Mouse (Mus musculus) T-helper 2 cell (primary cell): ENCODE data around the gene Stambp.

ENCODE experiments used
- in situ Hi-C: fragments of 300-600 bp; cut with MboI, MseI; formaldehyde crosslinking; loops from one replicate; pipeline ENCODE4 v1.15.1; 2025; ENCODE audit warnings: high pct_unique_total_duplicates

Gene Stambp

DNA sequence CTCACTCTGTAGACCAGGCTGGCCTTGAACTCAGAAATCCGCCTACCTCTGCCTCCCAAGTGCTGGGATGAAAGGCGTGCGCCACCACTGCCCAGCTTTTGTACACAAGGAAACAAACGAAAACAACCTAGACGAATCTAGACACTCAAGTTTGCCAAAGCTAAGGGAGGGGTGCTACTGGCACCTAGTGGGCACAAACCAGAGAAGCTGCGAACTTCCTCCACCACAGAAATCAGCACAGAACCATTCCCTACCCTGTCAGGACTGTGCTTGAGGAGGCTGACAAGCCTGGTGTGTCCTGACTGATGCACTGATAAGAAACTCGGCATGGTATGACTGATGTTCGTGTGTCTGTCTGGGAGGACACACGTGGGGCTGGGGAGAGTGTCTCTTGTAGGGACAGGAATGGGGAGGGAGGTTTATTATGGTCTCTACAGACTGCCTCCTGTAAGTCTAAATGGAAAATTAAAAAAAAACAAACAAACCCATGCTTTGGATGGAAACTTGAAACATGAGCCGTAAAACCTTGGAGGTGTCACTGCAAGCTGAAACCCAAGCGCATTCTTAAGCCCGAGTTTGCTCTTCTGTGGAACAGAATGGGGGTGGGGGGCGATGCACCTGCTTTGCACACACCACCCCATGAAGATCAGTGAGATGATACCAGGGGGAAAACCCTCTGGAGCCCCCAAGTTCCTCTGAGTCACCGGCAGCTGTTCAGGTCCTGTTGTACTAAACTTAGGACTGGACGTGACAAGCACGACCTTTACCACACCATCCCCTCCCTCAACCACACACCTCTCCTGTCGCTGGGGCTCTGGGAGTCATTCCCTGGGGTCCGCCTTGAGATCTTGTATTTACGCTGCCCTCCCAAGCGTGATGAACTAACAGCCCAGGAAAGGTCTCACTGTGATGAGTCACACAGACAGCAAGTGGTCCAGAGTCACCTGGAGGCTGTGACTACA is 3.3 kb downstream of the Stambp start:
- in situ Hi-C loops: no loop called here

DNA sequence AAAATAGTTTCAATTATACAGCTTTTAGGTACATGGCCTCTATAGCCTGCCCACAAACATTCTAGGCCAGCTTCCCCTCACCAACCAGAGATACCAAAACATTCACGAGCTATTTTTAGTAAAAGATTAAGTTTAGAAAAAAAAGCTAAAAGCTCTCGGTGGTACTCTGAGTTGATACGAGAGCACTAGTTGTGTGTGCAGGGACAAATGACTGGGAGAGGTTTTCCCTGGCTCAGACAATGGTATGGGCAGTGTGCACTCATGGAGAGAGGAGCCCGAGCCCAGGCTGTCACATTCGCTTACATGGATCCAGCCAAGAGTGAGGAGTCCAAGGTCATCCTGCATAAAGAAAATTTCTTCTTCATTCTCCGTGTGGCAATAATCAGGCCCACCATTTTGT is 16.6 kb downstream of the Stambp start:
- in situ Hi-C loops: no loop called here

DNA sequence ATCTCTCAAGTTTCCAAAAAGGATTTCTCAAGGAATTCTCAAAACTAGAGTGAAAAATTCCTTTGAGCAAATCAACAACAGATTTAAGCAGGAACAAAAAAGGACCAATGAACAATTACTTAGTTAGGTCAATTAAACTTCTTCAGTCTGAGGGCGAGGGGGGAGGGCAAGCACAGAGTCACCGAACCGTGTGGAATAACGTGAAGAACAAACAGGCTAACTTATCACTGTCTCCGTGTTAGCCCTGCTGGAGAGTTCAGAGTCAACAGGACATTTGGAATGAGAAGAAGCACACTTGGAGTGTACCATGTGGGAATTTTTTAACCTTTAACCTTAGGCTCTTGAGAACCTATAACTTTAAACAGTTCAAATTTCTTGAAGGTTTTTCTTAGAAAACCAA is 24.2 kb downstream of the Stambp start:
- in situ Hi-C loops: no loop called here

DNA sequence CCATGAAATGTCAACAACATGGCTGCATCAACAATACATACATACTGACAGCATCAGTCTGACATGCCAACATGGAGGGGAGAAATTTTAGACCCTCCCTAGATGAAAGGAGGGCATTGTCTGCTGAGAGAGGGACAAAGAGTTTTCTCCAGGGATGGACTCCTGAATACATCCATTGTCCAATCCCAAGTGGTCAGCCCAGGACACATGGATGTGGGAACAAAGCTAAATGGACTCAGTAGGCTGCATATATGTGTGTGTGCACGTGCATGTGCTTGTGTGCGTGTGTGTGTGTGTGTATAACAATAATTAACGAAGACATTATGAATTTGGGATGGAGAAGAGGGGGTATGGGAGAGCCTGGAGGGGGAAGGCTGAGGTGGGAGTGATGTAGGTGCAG is 26.8 kb downstream of the Stambp start:
- in situ Hi-C loops: no loop called here

DNA sequence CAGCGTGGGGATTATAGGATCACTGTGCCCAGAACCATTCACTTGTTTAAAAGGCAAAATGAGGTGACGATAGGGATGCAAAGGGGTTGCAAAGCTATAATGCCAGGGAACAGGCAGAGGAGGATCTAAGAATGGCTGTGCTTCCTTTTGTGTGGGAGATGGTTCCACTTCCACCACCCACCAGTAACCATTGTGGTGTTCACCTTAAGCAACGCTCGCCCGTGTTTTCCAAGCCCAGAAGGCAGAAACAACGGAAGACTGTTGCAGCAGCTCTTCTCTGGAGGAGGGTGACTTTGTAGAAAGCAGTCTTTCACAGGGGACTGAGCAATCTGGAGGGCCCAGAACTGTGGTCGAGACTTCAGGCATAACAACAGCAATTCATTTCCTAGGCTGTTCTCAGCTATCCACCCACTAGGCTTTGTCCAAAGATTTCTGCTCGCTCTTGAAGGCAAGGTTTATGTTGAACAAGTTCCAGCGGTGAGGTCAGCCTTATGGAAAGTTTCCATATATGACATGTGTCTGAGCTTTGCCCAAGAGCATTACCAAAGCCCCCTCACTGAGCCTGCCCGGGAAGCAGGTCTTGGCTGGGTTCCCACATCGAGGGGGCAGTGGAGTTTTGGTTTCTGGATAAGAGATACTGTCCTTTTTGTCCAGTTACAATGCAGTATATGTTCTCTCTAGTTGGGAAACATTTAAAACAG is 30.6 kb downstream of the Stambp start:
- in situ Hi-C loops: no loop called here

DNA sequence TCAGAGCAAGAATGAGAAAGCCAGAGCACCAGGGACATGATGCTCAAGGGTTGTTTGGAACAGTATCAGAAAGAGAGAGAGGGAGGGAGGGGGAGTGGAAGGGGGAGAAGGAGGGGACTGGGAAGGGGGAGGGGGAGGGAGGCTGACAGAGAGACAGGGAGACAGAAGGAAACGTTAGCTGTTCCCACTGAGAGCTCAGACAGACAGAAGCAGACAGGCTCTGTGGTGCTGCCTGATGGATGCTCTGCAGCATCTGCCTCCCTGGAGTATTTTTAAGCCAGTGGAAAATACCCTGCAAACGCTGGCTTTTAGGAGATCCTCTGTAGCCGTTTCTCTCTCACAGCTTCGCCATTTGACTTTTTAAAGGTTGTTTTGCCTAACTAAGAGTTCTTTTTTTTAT is 32.5 kb downstream of the Stambp start:
- in situ Hi-C loops: no loop called here

DNA sequence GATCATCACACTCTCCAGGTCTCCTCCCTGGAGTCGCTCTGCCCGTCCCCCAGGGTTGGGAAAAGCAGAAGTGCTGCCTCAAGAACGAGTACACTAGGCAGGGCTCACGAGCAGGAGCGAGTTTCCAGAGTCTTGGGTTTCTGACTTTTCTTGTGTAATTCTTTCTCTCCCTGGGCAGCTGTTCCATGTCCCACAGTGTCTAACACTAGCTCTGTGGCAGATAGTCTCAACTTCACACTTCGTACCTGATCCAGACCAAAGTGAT is 35.8 kb downstream of the Stambp start:
- in situ Hi-C loops: no loop called here

DNA sequence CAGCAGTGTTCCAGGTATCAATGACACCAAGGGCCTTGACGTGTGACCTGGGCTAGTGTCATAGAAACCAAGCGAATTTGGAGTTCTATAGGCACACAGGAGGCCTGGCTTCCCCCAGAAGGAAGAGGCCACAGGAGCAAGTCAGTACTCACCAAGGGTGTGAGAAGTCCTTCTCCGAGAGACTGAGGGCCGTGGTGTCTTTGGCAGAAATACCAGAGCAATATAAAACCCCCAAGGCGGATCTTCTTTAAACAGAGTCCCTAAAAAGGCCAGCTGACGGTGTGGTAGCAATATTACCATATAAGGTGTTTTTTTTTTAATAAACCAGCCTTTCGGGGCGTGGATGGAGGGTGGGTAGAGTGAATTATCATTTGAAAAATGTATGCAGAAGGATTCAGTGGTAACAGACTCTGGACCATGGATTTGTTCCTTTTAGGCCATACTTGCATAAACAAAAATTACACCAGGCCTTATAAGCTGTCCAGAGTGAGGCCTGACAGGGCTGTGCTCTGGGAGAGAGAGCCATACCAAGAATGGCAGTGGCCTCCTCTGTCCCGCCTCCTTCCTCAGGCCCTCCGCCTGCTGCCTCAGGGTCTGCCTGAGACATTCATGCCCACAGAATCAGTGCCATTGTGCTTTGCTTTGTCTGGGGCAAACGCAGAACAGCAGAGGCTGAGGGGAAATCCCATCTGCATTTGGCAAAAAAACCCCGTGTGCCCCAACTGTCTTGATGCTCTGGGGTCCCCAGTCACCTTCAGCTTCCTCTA is 36.3 kb downstream of the Stambp start, which contains the start of gene Actg2:
Gene Actg2 (minus strand): TSS at position 238 of the 767 bp plus-strand sequence.
- in situ Hi-C loops: no loop called here

DNA sequence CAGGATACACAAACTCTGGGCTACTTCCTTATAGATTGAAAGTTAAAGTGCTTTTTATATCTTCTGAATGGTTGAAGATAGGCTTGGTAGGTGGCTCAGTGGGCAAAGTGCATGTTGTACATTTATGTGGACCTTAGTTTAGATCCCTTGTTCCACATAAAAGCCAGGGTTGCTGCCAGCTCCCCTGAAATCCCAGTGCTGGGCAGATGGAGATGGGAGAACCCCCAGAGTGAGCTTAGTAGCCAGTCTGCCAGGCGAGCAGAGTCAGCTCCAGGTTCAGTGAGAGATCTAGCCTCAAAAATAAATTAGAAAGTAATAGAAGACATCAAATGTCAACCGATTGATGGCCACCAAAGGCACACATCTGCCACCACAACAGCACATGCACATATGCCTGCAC is 39.9 kb downstream of the Stambp start:
- in situ Hi-C loops: no loop called here

DNA sequence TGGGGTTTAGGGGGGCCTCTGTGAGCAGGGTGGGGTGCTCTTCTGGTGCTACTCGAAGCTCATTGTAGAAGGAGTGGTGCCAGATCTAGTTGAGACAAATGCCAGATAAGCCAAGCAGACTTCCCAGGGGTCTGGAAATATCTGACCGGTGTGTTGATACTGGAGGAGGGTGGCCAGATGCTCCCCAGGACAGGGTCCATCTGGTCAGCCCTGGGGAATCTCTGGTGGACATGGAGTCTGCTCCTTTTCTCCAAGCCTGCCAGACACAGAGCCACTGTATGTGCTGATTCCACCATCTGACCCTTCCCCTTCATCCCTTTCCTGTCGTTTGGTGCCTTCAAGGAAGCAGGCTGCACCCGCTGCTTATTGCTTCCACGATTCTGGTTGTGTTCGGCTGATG is 49.3 kb downstream of the Stambp start:
- in situ Hi-C loops: loop anchor here (5.0 kb wide), 1 partner anchor 149 kb away; no protein-coding TSS in a partner anchor

DNA sequence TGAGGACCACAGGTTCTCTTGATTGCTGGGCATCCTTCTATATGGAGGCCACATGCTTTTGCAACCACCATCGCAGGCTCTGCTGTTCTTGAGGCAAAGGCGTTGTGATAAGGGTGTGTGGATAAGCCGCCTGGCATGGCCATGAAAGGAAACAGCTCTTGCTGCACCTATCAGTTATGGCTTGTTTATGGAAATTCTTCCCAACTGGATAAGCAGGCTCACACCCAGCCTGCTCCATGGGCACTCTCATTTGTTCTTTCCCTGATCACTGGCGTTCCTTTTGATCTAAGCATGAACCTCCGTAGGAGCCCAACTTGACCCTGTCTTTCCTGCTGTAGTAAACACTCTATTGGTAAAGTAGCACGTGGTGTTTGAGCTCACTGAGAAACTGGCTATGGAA is 50.7 kb downstream of the Stambp start:
- in situ Hi-C loops: loop anchor here (5.0 kb wide), 1 partner anchor 151 kb away; no protein-coding TSS in a partner anchor

DNA sequence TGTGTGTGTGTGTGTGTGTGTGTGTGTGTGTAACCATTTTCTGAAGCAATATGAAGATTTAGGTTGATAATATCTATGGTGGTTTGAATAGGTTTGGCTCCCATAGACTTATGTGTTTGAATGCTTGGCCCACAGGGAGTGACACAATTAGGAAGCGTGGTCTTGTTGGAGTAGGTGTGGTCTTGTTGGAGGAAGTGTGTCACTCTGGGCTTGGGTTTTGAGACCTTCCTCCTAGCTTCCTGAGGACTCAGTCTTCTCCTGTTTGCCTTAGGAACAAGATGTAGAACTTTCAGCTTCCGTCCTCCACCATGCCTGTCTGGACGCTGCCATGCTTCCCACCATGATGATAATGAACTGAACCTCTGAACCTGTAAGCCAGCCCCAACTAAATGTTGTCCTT is 53.9 kb downstream of the Stambp start:
- in situ Hi-C loops: no loop called here

DNA sequence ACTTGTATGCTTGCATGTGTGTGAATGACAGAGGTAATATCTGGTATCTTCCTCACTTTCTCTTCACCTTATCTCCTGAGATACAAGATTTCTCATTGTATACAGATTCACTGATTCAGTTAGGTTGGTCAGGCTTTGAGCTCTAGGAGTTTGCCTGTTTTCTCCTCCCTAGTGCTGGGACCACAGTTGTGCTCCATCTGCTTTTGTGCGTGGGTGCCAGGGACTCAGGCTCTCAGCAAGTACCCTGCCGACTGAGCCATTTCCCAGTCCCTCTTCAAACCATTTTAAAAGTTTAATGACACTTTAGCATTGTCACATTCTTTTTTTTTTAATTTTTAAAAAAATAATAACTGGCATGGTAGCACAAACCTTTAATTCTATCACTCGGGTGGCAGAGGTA is 57.4 kb downstream of the Stambp start:
- in situ Hi-C loops: no loop called here

DNA sequence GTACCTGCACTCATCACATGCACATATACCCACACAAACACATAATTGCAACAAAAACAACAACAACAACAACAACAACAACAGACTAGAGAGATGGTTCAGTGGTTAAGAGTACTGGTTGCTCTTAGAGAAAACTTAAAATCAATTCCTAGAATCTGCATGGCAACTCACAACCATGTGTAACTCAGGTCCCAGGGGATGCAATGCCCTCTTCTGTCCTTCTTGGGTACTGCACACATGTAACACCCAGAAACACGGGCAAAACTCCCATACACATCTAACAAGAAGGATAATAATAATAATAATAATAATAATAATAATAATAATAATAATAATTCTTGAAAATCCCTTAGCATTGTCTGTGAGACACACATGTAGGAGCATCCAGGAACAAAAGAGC is 60.0 kb downstream of the Stambp start:
- in situ Hi-C loops: loop anchor here (5.0 kb wide), 1 partner anchor 155 kb away; no protein-coding TSS in a partner anchor

DNA sequence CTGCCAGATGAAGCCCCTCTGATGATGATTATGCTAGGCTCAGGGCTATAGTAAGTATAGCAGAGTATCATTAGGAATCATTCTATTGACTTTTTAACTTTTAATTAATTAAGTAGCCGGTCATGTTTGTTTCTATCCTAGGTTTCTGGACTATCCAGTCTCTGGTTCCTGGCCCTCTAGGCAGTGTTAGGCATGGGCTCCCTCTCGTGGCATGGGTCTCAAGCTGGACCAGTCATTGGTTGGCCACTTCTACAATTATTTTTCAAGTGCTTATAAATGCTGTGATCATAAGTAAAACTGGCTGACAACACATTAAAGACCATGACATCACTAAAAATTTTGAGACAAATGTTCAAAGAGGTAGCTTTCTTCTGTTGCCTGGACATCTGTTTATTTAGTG is 62.3 kb downstream of the Stambp start:
- in situ Hi-C loops: loop anchor here (5.0 kb wide), 1 partner anchor 153 kb away; no protein-coding TSS in a partner anchor

DNA sequence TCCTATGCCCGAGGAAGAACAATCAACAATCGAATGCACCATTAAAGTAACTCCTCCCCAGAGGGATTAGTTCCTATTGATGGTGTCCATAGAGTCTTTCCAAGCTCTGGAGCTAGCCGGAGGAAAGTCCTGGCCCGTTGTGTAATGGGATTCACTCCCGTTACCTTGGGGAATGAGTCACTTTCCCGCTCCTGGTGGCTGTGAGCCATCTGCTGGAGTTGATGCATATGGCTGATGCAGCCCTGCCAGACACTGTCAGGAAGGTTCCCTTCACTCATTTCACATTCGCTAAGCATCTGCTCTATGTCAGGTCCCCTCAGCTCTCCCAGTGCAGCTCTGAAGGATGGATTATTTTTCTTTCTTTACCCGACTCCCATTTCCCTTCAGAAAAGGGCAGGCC is 63.1 kb downstream of the Stambp start:
- in situ Hi-C loops: no loop called here

DNA sequence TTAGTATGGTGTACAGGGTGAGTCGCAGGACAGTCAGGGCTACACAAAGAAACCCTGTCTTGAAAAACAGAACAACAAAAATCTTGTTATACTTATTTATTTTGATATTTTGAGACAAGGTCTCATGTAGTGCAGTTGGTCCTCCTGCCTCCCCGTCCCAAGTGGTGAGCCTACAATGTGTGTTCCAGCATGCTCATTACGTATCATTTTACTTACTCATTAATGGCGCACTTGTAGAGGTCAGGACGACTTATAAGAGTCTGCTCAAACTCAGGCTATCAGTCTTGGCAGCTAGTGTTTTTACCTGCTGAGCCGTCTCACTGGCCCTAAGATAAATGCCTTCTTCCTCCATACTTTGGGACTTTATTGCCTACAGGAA is 65.4 kb downstream of the Stambp start:
- in situ Hi-C loops: no loop called here

DNA sequence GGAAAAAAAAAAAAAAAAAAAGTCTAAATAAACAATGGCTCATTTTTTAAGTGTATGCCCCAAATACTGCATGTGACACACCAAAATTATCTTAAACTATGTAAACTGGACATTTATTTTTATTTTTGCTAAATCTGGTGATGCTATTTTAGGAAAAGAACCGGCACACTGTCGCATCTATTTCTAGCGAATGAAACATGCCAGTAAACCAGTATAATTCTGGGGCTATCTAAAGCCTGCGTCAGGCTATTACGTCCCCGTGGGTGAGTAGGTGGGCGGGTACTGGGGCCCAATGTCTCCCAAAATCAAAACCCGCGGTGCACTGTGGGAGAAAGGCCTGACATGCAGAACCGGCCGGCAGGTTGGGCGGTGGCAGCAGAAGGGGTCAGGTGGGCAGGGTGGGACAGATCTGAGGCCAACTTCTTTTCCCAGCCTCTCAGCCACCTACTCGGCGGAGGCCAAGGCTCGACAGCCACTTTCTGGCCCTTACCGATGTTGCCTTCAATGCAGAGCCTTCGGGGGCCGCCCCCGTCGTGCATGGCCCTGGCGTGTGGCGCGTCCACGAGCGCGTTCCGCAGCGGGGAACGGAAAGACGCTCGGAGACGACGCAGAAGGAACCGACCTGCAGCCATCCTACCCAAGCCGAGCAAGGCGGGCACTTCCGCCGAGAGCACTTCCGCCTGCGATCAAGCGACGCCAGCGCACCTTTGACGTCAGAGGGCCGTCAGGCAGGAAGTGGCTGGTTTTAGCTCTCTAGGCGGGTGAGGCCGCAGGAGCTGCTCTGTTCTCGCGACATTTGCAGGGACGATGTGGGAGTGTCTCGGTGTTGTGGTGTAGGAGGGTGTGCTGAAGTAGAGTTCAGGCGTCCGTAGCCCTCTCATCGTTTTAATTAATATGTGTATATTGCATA is 66.0 kb downstream of the Stambp start, which contains the start of gene Dguok:
Gene Dguok (minus strand): TSS at position 712 of the 910 bp plus-strand sequence.
- in situ Hi-C loops: no loop called here

DNA sequence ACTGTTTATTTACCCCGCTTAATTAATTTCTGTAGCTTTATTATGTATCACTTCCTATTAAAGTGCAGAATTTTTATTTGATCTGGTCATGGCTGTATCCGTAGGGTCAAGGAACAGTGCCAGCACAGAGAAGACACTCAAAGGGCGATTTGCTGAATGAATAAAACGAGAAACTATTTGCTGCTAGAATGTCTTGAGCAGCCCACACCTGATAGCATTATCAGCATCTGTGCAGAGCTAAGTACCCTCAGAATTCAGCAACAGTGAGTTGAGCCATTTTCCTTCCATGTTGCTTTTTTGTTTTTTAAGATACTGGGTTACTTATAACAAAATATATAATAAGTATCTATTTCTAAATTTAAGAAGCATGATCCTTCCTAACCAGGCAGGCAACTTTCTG is 67.0 kb downstream of the Stambp start:
- in situ Hi-C loops: no loop called here

DNA sequence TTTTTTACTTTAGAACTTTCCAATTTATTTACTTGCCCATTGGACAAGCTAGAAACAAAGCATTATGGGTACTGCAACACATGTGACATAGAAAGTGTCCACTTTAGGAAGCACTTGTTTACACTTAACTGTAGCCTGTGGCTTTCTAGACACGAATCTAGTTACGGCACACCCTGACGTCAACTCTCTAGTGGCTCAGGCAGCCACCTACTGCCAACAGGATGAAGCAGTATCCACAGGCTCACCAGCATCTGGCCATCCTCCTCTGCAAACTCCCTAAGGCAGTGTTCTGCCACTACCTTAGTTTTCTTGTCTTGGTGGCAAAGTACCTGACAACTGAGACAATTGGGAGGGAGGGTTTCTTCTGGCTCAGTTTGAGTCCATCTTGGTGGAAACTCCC is 69.2 kb downstream of the Stambp start:
- in situ Hi-C loops: no loop called here

DNA sequence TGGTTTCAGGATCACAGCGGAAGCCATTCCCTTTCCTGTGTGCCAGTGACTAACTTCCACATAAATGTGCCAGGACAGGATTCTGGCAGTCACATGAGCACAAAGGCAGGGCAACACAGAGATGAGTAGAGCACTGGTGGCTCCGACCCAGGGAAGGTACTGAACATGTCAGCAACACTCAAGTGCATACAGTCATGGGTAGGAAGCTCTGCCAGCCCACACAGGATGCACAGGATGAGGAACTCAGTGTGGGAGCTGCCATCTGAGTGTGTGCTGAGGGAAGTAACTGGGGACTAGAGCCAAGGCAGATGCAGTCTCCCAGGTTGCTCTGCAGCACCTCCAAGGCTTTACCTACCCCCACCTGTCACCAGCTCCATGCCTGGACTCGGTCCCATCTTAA is 69.9 kb downstream of the Stambp start:
- in situ Hi-C loops: no loop called here
